Mouse (Mus musculus) thymus, postnatal 36 days (tissue): ENCODE measurements at regions not wholly inside any gene's neighbourhood (a gene's known extent, or its start where the extent isn't known, plus 50 kb on each side); places are given as distances from the start of the nearest gene placed in this dataset.

Source experiments
- DNase-seq, 2 experiments: peaks; one replicate each; pipeline ENCODE4 v3.0.0; 2022; ENCODE audit warnings: mixed read lengths in 2 of 2

DNA sequence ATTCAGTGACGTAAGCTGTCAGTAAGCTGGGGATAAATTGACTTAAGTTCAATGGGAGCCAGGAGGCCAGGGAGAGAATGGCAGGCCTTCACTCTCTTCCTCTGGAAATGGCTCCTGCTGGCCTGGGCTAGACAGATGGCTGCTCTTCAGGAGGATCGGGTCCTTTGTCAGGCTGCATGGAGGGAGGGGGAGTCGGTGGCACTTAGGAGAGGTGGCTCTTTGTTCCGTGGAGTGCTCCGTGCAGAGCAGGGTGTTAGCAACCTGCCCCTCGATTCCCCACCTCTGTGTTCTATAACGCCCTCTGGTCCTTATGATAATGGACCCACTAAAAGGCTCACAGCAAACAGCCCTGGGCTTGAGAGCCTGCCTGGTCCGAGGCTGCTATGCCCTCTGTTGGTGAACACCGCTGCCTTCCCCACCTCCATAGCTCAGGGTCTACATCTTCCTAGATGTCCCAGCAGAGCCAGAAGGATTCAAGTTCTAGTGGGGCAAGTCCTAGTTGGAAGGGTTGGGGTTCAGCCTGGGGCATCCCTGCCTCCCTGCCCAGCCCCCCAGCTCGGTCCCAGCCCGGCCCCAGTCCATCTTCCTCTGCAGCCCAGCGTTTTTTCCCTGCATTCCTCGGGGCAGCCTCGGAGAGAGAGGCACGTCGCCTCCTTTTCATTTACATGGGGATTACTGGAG is 232.1 kb upstream of the 4930535I16Rik start:
- no peak for DNase-seq

DNA sequence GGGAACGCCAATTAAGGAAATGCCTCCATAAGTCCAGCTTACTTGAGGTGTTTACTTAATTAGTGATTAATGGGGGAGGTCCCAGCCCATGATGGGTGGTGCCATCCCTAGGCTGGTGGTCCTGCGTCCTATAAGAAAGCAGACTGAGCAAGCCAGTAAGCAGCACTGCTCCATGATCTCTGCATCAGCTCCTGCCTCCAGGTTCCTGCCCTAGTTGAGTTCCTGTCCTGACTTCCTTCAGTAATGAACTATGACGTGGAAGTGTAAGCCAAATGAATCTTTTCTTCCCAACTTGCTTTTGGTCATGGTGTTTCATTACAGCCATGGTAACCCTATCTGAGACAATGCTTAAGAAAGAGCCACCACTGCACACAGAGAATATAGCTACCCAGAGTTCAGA is 231.2 kb upstream of the 4930535I16Rik start:
- DNase-seq: no peak

DNA sequence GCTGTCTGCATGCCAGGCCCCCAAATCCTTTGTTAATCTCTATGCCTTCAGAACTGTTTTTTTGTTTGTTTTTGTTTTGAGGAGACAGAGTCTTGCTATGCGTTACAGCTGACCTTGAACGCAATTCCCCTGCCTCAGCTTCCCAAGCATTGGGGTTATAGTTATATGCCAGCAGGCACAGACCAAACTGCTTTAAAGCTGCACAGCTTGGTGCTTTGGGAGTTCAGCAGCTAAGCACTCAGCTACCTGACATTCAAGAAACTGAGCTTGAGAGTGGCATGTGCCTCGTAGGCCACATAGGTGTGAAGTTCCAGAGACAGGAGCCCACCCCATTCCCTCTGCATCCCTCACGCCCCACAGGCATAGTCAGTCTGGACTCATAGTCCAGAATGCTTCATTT is 229.5 kb upstream of the 4930535I16Rik start:
- DNase-seq: no peak

DNA sequence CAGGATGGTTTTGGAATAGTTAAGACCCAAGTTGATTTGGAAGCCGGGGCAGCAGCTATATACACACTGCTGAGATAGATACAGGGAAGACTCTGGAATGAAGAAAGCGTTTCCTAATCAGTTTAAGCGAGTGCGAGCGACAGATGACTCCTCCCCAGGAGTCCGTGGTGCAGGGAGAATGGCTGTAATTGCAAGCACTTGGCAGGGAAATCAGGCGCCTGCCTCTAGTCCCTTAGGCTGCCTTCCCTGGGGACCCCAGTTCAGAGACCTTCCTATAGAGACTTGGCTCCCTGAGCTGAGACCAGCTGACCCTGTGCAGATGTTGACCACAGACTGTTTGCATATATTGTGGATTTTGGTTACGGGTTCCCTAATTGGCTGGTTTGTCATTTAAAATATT is 228.3 kb upstream of the 4930535I16Rik start:
- no peak for DNase-seq

DNA sequence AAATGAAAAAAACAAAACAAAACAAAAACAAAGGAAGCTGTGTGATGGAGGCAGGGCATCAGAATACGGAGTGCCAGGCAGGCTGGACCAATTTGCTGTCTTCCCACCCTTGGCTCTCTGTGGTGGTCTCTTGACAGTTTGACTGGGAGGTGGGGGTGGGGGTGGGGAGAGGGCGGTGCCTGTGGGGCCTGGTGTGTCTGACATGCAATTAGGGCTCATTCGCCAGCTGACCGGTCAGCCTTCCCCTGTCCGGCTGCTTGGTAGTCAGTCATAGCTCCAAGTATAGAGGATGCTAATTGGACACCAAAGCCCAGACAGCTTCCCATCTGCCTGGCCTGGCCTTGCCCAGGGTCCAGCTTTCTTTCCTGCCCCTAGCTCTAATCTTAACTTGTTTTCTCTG is 225.8 kb upstream of the 4930535I16Rik start:
- DNase-seq: no peak

DNA sequence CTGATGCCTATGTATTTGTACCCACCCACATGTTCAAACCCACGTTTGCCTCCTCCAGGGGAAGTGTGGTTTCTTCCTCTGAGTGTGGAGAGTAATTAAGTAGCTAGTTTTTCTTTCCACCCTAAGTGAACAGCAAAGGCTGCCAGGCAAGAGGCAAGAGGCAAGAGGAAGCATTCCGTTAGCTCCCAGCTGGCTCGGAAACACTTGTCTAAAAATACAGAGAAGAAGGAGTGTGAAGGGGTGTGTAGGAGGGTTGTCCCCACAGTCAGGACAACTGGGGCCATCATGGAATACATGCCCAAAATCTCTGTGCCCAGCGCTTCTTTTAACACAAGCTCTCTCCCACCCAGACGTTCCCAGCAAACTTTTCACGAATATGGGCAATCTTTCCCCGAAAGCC is 225.4 kb upstream of the 4930535I16Rik start:
- no peak for DNase-seq

DNA sequence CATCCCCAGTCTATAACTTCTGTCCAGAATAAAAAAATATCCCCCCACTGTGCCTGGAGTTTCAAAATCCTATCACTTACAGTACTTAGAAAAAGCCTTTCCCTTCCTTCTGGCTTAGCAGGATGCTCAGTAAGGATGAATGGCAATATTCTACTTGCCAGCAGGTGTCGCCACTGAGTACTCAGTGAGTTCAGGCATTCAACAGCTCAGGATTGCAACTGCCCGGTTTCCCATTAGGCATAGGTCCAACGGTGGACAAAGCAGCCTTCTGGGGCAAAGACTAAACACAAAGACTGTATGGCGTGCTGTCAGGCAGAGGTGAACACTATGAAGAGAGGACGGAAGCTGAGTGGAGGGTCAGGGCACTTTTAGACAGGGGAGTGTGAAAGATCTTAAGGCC is 224.3 kb upstream of the 4930535I16Rik start:
- DNase-seq: peak; percentile 31 to 49

DNA sequence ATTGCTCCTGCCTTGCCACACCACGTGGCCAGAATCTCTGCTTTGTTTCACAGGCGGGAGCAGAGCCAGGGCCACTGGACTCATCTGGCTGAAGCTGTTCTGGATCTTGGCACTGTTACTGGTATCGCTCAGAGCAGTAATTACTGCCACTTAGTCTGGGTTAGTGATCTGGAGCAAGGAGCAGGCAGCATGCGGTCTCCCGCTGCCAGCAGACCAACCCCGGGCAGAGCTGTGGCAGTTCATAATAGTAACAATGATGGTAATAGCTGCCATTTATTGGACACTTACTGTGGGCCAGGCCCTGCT is 217.3 kb upstream of the 4930535I16Rik start:
- DNase-seq: no peak

DNA sequence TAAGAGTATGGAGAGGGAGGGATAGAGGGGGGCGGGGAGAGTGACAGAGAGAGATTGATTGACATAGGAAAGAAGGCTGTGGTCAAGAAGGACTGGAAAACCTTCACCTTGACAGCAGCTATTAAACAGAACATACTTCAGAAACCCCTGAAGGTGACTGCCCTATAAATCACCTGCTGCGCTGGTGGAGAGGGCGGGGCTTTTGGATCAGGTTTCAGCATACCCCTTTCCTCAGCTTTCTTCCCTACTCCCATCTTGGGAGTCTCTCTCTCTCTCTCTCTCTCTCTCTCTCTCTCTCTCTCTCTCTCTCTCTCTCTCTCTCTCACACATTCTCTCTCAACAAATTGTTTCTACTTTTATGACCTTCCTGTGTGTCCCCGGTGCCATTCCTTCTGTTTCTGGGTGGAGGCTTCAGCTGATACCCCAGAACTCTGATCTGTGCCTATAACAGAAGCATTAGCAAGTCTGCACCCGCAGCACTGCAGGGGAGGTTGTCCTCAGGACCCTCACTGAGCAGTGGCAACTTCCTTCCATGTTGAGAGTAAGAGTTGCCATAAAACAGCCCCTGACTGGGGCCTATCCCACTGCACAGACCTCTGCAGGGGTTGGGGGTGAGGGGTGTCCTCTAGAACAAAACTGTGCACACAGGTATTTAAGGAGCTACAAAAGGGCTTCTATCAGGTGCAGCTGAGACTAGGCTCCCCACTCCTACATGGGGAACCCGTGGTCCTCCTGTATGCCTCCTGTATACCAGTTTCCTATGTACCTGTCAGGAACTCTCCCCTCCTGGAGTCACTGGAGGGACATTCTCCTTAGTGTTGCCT is 216.7 kb upstream of the 4930535I16Rik start:
- DNase-seq: no peak

DNA sequence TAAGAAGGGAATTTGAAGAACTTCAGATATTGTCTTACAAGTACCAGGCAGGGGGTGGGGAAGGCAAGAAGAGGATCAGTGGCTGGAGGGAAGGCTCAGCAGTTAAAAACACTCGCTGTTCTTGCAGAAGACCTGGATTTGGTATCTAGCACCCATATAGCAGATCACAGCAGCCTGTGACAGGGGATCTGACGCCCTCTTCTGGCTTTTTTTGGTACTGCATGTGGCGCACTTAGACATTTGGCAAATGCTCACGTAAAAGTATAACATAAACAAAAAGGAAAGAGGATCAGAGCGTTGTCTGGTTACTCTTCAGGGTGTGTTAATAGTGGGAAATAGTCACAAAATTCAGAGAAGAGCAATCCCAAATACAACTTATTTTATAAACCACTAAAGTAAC is 213.1 kb upstream of the 4930535I16Rik start:
- DNase-seq: no peak

DNA sequence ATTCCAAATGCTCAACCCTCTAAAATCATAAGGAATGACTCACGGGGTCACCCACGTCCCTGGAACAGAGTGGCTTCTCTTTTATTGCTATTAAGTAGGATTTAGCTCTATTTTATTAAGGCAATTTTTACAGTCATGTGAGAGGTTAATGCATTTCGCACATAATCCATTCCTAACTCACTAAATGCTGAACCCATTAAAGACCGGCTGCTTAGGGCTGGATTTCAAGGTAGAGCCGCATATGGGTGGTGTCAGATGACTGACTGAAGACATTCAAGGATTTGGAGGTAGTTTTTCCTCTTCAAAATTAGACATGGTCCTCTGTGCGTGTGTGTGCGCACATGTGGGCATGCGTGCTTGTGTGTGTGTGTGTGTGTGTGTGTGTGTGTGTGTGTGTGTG is 208.4 kb upstream of the 4930535I16Rik start:
- no peak for DNase-seq

DNA sequence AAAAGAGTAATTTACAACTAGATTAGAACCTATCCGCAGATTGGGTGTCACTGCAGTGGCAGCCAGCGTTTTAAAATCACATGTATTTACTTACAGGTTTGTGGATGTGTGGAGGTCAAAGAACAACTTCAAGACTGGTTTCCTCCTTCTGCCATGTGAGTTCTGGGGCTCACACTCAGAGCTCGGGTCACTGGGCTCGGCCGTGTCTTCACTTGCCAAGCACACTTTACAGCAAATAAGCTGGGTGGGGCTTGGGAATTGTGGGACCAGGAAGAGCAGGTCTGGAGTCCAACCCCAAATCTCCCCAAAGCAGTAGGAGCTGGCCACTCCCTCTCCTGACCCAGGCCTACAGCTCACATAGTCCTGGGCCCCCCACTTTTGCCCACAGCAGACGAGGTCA is 202.5 kb upstream of the 4930535I16Rik start:
- no peak for DNase-seq

DNA sequence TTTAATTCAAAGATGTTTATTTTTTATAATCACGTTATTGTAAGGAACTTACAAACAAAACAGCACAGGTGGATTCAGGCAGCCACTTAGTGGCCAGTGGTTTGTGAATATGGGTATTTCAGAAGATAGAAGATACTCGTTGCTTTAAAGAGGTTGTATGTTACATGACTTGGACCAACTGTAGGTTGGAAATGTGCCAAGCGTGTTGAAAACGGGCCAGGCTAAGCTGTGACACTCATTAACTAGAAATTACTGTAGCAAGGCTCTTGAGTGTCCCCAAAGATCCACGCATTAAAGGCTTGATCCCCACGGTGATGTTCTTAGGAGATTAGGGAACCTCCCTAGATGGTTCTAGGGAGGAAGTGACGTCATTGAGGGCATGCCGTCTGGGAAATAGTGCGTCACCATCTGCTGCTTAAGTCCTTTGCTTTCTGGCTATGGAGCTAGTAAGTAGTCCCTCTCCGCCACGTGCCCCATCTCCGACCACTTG is 196.1 kb upstream of the 4930535I16Rik start:
- no peak for DNase-seq

DNA sequence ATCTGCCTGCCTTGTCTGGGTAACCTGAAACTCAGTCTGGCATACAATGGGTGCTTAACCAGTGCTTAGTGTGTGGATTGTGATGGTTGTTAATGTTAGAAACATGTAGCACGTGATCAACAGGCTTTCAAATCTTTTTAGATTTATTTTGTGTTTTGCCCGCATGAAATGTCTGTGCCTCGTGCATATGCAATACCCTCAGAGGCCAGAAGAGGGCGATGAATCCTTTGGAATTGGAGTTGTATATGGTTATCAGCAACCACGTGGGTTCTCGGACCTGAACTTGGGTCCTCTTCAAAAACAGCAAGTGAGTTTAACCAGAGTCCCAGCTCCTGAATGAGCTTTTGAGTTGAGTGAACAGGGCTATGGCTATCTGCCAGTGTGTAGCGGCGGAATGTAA is 192.9 kb upstream of the 4930535I16Rik start:
- no peak for DNase-seq

DNA sequence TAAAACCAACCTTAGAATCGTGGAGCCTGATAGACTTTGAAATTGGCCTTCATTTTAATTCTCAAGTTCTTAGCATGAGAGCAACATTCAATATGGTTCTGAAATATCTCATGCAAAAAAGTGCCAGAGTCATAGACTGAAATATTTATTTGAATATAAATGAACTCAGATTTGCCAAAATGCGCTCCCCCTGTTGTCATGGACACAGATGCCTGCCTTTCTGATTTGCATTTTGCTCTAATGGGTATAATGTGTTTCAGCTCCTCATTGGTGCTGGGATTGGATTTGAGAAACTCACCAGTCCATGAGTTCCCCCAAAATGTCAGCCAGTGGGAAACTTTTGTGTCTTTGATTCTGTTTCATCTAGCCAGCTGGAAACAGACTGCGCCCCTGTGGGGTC is 191.5 kb upstream of the 4930535I16Rik start:
- DNase-seq: no peak

DNA sequence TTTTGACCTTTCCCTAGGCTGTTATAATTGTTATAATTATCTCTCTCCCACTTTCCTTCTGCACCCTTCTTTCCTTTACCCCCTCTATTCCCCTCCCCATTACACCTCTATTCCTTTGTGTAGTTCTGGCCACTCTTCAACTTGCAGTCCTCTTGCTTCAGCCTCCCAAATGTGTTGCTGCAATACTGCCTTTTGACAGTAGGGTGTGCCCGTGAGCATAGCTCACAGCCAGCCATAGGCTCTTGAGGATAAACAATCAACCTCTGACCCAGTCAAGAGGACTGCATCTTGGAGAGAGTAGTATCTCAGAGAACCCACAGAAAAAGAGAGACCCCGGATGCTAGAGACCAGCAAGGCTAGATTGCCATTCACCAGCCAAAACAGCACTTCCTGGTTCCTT is 184.9 kb upstream of the 4930535I16Rik start:
- DNase-seq: peak; percentile 10 to 14

DNA sequence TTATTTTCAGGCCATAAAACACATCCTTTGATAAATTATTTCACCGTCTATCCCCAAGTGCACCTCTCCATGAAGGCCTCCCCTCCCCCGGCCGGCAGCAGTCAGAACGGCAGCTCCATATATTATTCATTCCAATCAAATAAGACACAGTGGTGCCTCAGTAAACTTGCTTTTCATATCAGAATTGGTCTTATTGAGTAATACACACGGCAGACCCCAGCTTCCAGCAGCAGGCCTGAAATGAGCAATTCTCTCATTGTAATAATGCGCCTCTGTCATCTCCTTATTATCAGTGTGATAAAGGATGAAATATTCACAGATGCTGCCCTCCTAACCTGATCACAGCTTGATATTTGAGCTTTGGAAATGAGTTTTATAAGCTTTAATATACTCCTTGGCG is 169.0 kb upstream of the 4930535I16Rik start:
- DNase-seq: no peak

DNA sequence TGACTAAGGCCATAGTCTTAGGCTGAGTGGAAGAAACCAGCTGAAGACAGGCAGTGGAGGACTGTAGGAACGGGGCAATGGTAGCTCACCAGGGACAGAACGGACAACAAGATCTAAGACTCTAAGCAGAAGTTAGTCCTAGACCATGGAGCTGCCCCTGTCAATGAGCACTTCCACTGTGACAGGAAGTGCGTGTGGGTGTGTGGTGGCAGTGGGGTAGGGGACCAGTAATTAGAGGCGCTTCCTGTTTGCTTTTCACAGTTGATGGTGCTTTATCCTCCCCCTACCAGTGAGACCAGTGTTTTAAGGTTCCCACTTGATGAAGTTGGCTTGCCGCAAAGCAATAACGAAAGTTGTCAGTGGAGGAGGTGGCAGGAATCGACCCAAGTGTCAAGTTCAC is 168.4 kb upstream of the 4930535I16Rik start:
- DNase-seq: no peak

DNA sequence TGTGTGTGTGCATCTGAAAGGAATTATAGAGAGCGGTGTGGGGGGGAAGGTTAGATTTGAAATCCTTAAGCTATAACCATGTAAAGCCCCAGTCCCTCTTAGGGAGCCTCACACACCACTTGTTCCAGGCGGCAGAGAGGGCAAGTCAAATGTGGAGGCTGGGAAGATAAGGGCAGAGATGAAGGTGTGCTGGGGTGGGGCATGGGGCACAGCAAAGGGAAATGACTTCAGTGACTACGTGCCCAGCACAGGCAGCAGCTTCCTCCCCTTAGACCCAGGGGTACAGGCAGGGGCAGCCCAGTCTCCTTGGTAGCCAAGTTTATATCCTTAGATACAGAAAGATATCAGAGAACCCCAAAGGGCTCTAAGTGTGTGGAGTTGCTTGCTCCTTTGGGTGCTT is 161.8 kb upstream of the 4930535I16Rik start:
- no peak for DNase-seq

DNA sequence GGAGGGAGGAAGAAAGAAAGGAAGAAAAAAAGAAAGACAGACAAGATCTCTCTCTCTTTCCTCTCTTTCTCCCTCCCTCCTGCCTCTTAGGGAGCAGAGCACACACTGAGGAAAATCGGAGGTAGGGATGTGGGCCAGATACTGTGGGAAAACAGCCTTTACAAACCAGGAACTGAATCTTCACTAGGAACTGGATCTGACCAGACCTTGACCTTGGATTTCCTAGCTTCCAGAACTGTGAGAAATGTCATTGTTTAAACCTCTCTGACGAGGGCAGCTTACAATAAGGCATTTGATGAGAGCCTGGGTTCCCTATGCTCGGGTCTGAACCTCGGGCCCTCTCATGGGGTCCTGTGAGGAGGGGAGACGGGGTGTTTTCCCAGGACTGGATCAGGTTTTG is 157.7 kb upstream of the 4930535I16Rik start:
- no peak for DNase-seq

DNA sequence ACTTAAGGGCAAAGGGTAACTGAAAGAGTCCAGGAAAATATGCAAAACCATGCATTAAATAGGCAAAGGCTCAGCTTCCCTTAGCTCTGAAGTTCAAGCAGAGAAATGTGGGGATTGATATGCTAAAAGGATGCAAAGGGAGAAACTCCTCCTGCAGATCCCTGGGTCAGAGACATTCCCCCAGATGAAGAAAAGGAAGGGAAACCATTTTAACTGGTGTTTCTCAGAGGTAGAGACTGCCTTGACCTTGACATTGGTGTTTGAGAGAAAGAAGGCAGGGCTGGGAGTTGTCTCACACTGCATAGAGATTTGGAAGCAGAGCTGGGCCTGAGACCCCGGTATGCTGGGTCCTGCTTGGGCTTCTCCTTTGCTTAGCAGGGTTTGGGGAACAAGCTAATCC is 155.8 kb upstream of the 4930535I16Rik start:
- no peak for DNase-seq

DNA sequence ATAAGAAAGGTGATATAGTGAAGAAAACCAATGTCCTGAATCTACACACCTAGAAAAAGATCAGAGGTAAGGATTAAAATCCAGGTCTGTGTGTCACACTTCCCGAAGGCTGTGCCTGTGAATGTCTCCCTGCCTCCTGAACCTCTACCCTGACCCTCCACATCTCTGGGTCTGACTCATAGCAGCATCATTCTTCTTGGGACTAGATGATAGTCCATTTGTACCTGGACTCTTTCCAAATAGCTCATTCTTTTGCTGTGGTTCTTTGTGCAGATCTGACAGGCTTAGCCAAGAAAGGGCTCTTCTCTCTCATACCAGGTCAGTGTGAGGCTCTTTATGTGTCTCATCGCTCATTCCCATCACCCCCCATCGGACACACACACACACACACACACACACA is 146.8 kb upstream of the 4930535I16Rik start:
- no peak for DNase-seq

DNA sequence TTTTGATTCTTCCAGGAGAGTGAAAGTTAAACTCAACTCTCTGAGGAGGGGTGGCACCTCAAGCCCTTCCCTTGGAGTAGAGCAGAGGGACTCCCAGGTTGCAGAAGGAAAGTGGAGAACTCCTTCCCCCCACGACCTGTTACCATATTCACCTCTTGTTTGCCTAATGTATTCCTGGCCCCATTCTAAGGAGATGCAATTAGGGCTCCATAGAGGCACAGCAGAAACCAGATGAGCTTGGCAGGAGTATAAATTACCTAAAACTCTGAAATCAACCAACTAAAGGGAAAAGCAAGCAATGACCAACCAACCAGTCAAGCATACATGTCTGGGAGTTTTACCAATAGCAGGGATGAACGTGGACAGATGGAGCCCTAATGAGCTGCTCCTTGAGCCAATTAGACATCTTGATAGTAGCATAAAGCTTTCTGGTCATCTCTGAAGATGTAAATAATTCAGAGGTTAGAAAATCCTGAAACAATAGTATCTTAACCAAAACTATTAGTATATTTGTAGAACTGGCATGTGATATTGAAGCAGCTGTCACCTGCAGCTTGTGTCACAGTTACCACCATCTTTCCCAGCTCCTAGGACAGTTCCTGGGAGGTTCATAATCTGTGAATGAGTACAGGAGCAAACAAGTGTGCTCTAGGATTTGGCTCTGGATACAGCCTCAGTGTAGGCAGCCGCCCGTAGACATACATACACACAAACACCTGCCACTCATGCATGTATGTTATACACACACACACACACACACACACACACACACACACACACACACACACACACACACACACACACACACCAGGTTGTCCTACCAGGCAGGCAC is 145.7 kb upstream of the 4930535I16Rik start:
- DNase-seq: no peak

DNA sequence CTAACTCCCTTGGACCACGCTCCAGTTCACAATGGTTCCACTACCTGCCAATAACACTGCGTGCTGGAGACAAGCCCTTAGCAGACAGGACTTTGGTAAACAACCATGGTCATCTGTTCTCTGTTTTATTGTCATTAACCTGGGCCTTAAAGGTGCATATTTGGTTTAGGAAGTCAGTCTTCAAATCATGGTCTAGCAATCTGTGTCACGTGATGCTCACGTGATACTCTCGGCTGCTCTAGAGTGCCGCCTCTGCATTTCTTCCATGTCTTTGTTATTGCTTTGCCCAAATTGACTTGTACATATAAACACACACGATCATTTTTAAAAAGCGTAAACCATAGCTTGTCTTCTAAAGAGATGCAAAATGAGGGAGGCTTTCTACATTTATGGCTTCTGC is 139.8 kb upstream of the 4930535I16Rik start:
- DNase-seq: no peak
